Mouse (Mus musculus) brain, embryonic 18.5 days (tissue): Measurements from ENCODE around the gene Olfr64.

Source experiments
- DNase-seq: peaks from one replicate; pipeline ENCODE4 v3.0.0-alpha.2; 2012; ENCODE audit warnings: low read depth, low spot score

The Olfr64 gene

GRCm38 (mm10) chr7:103894385-103894784, at the start of gene Olfr64:
Gene Olfr64 (minus strand): TSS chr7:103894485.
- no peak for DNase-seq

DNA sequence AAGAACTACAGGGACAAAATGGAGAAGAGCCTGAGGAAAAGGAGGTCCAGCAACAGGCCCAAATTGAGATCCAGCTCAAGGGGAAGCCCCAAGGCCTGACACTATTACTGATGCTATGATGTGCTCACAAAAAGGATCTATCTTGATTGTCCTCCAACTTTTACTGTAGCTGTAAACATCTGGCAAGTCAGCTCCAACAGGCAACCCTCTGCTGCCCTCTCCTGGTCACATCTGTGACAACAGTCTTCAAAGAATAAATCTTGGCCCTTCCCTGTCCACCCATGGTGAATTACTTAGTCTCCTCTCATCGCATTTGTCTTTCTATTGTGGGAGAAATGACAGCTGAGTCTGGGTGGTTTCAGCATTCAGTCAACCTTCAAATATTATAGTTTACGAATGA, 48.4 kb upstream of the Olfr64 start:
- DNase-seq, result no peak

- no peak for DNase-seq
Measured at GRCm38 (mm10) chr7:103934264-103934663, 40.0 kb upstream of the Olfr64 start, which contains the start of gene Olfr632. Gene Olfr632 (plus strand): TSS chr7:103934347.

DNA sequence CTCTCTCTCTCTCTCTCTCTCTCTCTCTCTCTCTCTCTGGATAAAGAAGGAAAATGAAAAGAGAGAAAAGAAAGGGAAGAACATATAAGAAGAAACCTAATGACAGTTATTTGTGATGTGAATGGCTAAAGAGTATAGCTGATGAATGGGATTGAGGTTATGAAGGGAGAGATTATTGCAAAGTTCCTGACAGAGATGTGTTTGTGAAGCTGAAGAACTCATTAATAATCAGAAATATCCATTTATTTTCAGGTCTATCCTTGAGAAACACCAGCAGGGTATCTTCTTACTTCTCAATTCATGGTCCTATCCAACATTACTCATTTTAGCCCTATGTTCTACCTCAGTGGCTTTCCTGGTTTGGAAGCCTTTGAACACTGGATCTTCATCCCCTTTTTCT, 34.2 kb upstream of the Olfr64 start, which contains the start of gene Olfr631:
Gene Olfr631, plus strand, starts transcription at position 301 of the 400 bp plus-strand sequence.
- DNase-seq, result no peak

GRCm38 (mm10) chr7:103915338-103915737, 21.1 kb upstream of the Olfr64 start:
- DNase-seq, result no peak

DNA sequence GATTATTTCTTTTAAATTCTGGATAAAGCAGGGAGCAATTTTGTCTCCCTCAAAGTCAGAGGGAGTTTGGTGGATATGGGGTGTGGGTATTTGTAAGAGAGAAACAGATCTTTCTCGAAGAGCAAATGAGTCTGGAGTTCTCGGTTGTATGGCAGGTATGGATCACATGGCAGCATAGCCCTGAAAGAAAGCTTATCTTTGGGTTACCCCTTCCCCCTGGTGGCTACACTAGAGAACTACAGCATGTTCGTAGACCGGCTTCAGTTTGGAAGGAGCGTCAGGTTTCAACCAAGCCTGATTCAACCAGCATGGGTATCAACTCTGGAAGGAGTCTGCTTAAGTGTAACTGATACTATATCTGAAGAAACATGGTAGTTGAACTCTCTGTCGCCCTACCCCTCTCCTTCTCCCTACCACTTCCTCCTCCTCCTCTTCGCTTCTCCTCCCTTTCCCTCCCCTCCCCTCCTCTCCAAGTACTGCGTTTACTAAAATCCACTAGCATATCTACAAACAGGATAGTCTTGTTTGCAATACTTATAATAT, 18.8 kb upstream of the Olfr64 start:
- no peak for DNase-seq

DNA sequence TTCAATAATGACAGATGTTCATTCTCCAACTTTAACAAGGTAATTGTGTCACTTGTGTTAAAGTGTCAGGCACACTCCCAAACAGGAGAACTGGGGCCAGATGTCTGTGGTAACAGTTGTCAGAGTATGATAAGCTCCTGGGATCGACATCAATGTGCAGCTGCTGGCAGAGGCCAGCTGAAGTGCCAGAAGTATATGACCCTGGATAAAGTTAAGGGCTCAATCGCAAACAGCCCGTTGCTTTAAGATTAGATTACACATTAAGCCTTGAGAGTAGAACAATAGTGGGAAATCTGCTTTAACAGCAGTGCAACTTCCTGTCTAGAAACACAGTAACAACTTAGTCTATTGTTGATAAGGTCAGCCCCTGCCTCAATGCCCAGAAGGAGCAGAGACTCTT, 15.8 kb upstream of the Olfr64 start:
- DNase-seq, result no peak

DNA sequence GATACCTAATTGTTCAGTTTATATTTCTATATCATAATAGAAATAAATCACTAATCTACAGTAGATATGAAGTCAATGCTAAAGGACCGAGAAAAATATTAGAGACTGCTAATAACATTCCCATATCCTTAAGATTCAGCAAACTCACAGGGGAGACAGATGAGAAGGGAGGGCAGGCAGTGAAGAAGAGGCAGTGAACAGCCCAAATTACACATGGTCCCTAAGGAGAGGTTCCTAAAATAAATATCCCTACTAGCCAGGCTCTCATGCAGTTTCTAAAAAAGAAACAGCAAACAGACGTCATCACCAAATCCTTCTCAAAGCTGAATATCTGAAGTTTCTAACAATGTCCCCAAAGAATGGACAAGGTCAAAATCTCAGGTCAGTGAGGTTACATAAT, 8.9 kb upstream of the Olfr64 start, which contains the start of gene Olfr65:
Gene Olfr65, plus strand, starts transcription at position 301 of the 400 bp plus-strand sequence.
- DNase-seq, result no peak

DNA sequence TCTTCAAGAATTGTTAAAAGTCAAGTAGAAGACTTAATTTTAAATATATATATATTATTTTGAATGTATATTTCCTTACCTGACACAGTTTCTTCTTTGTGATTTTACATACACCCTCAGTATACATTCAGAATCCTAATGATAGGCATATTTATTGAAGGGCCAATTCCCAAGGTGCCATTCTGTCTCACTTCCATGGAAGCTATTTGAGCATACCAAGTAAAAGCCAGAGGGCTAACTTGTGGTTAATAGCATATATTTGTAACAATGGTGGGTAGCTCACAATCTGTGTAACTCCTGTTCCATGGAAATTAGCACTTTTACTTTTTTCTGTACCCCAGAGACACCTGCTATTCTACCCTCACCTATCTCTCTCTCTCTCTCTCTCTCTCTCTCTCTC, 8.1 kb downstream of the Olfr64 start, which contains the start of gene Olfr66:
Gene Olfr66, minus strand, starts transcription at position 101 of the 400 bp plus-strand sequence.
- no peak for DNase-seq

DNA sequence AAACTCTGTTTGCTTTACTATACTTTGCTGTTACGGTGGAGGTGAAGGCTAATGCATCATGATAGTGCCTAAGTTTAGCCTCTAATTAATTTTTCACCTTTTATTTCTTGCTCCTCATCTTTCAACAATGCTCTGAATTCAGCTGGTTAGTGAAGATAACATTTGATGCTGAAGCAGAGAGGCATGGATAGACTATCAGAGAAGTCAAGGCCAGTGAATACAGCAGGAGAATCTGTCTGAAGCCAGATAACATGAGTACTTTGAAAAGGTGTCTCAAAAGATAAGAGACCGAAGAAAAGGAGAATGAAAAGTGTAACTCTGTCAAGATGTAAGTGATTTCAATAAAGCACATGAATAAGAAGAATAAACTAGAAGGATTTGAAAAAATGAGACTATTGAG, 17.2 kb downstream of the Olfr64 start:
- DNase-seq, result no peak

GRCm38 (mm10) chr7:103874451-103874850, 19.8 kb downstream of the Olfr64 start:
- DNase-seq, result no peak

- no peak for DNase-seq
Measured at GRCm38 (mm10) chr7:103873064-103873463, 21.2 kb downstream of the Olfr64 start.

DNA sequence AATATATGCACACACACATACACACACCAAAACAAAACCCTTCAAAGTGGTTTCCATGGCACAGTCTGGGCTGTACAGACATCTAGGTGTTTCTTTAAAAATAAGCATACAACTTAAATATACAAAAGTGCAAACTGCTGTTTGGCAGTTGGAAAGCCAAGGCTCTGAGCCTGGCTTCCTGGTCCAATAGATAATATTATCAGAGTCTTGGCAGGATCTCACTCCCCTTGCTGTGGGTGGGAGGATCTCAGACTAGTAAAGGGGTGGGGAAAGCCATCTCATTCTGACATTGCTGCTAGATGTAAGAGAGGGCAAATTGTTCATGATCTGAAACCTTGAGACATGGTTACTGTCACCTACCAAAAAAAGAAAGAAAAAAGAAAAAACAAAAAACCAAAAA, 23.6 kb downstream of the Olfr64 start:
- DNase-seq, result no peak

DNA sequence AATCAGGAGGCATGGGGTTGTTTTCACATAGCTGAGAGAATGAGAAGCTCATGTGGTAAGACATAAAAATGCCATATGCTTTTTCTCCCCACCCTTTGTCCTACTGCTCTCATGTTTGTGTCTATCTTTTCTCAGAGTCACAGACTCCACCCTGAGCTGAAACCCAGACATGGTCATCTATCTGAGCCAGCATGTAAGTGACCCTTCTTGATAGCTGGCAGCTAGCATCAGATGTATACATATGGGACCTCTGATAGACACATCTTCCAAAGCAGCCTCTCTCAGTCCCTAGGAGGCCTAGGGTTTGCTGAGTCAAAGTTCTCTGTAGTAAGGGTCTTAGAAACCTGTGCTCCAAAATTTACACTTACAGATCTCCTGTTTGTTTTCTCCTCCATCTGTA, 28.6 kb downstream of the Olfr64 start:
- DNase-seq, result no peak

GRCm38 (mm10) chr7:103861531-103861930, 32.8 kb downstream of the Olfr64 start:
- no peak for DNase-seq

DNA sequence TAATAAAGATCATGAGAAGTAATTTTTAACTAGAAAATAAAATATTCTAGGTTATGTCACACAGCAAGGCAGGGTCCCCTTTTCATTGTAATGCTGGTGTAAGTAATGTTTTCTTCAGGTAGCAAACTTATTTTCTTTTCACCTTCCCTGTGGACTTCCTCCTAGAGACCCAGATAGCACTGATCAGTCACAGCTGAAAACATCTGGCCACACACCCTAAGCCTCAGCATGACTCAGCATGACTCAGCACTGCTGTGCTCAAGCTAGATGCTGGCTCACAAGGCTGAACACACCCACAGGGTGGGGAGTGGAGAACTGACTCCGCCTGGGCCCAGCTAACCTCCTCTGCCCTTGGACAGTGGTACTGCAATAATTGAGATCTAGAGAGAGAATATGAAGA, 33.4 kb downstream of the Olfr64 start:
- no peak for DNase-seq

DNA sequence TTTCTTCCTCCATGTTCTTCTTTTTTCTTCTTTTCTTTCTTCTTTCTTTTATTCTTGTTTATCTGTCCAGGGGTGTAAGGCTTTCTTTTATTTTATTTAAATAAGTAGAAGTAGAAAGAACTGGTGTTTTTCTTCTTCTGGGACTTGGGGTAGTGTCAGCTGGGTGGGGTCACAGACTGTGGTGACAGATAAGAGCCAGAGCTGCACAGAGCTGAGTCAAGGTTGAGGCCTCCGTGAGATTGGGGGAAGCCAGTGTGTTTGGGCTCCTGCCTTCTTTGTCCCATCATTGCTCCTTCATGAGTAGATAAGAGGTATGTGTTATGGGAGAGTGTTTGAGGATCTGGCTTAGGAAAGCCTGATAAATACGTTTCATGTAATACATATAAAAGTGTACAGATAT, 35.2 kb downstream of the Olfr64 start:
- DNase-seq, result no peak

GRCm38 (mm10) chr7:103854669-103855068, 39.6 kb downstream of the Olfr64 start:
- DNase-seq, result no peak

DNA sequence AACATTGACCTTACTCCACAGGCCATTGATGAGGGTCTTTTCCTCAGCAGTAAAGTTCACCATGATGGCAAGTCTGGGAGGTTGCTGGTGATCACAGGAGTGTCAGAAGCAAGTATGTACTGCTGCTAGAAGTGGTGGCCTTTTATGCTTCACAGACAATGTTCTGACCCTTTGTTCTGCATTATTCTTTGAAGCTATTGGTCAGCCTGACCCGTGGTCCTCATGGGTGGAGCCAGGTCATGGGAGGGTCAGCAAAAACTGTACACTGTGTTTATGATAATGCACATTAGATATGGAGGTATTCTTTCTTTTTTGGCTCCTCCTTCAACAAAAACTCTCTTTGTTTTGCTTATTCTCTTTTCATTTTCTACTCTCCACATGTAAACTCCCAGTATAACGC, 41.2 kb downstream of the Olfr64 start, which contains the start of gene Hbb-y:
Gene Hbb-y, minus strand, starts transcription at position 127 of the 400 bp plus-strand sequence.
- DNase-seq, result no peak

DNA sequence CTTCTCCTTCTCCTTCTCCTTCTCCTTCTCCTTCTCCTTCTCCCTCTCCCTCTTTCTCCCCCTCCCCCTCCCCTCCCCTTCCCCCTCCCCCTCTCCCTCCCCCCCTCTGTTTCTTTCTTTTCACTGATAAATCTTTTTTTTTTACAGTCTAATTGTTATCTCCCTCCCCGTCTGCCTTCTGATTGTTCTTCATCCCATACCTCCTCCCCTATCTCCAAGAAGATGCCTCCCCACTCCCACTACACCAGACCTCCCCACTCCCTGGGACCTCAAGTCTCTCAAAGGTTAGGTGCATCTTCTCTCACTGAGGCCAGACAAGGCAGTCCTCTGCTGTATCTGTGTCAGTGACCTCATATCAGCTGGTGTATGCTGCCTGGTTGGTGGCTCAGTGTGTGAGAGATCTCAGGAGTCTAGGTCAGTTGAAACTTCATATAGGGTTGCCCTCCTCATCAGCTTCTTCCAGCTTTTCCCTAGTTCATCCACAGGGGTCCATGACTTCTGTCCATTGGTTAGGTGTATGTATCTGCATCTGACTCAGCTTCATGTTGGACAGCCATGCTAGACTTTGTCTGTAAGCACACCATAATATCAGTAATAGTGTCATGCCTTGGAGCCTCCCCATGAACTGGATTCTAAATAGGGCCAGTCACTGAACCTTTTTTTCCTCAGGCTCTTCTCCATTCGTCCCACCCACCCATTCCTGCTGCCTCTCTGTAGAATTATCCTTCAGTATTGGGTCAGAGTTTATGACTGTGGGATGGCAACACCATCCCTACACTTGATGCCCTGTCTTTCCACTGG, 49.6 kb downstream of the Olfr64 start:
- DNase-seq, result no peak

GRCm38 (mm10) chr7:103843034-103843433, 51.3 kb downstream of the Olfr64 start, which contains the start of gene Hbb-bh1:
Gene Hbb-bh1 (minus strand): TSS chr7:103843164.
- DNase-seq, result no peak

DNA sequence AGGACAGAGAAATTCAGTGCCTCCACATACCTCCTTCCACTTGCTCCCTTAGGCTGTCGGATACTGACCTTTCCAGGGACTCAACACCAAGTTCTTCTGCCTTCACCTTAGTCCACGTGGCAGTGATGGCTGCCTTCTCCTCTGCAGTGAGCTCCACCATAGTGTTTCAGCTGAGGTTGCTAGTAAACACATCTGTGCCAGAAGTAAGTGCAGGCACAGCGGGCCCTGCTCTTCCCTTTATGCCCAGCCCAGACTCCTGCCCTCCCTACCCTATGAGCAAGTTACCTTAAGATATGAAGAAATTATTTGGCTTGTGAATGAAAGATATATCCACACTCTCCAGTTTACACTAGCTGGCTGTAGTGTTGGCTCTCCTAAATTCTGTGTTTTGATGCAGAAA, 54.0 kb downstream of the Olfr64 start, which contains the start of gene Hbb-bh2:
Gene Hbb-bh2, minus strand, starts transcription at position 253 of the 400 bp plus-strand sequence.
- DNase-seq, result no peak
